Mouse (Mus musculus): ENCODE measurements around the gene Klhdc4. TPM values are rescaled to one million over a fixed set of nuclear protein-coding genes. Genes with fewer than 3 reads are reported as not detected.

Gene Klhdc4
- polyA plus RNA-seq, 1 experiment from 2014 or later, result 34.4 TPM

DNA sequence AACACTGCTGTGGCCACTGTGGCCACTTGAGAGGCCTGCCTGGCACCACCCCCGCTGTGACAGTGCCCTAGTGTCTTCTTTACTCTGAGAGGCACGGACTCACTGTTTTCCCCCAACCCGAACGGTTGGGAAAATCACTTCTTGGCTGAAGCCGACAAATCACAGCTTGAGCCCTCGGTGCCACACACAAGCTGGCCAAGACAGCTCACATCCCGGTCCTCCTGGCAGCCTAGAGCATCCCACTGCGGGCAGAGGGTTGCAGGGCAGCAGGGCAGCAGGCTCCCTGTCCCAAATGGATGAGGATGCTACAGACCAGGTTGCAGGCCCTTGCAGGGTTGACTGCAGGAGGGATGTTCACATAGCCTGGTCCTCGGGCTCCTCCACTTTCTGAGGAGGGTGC, 79.9 kb downstream of the Klhdc4 start:
- H3K4me2 ChIP-seq (replicated peaks), result no peak overlapping the region
- ATAC-seq (ENCODE audit: insufficient number of reproducible peaks, low FRiP score, low TSS enrichment, low read depth), result no peak
- H3K4me1 ChIP-seq, result no peaks in the 10 kb centered on the region
- H3K27me3 ChIP-seq, result peaks cover 13% of the 10 kb centered on the region
- H3K36me3 ChIP-seq, result no peaks in the 10 kb centered on the region
- 78% methylated on average over 9 of the region's 9 CpGs for WGBS
- no peak overlapping the region for H3K9ac ChIP-seq
- H3K9me3 ChIP-seq (replicated peaks), result peaks cover 3% of the 10 kb centered on the region; the same call in 1 of the 2 replicates
- no peak overlapping the region for H3K4me3 ChIP-seq (replicated peaks)
- no peak overlapping the region for H3K27ac ChIP-seq (replicated peaks)

Other genes with a start within 250 kb of the Klhdc4 start
- 197 and 206 TPM in 2 replicates for gene Map1lc3b, start 239.2 kb downstream of the Klhdc4 start, polyA plus RNA-seq (2015; fragmentation: Nextera tagmentation; extraction: Ambion mirVana)
- gene Zcchc14, start 176.7 kb downstream of the Klhdc4 start, polyA plus RNA-seq (2015; fragmentation: Nextera tagmentation; extraction: Ambion mirVana), result 15.0 and 16.2 TPM in 2 replicates
- 1.8 and 2.6 TPM in 2 replicates for gene Jph3, start 99.9 kb downstream of the Klhdc4 start, polyA plus RNA-seq (2015; fragmentation: Nextera tagmentation; extraction: Ambion mirVana)
- gene Slc7a5, start 78.1 kb upstream of the Klhdc4 start, polyA plus RNA-seq (2015; fragmentation: Nextera tagmentation; extraction: Ambion mirVana), result 31.0 and 31.9 TPM in 2 replicates
- gene Car5a, start 115.3 kb upstream of the Klhdc4 start, polyA plus RNA-seq (2015; fragmentation: Nextera tagmentation; extraction: Ambion mirVana), result 0.13 TPM in 1 of 2 replicates, not detected in the other
- gene Banp, start 120.2 kb upstream of the Klhdc4 start, polyA plus RNA-seq (2015; fragmentation: Nextera tagmentation; extraction: Ambion mirVana), result 46.3 and 48.5 TPM in 2 replicates